Mouse (Mus musculus) neural tube, embryonic 11.5 days (tissue): ENCODE measurements around the gene Oxt. TPM values are rescaled to one million over a fixed set of nuclear protein-coding genes. Genes with fewer than 3 reads are reported as not detected.

Experiments used
- ATAC-seq: fragments of 200-750 bp; cut with Nextera tagmentation; 2 replicates; pipeline ENCODE4 v1.8.0; 2017; ENCODE audit warnings: moderate number of reproducible peaks, mild to moderate bottlenecking, moderate TSS enrichment, moderate library complexity; ENCODE audit not compliant: insufficient read depth, low FRiP score, low TSS enrichment
- DNase-seq: peaks from one replicate; pipeline ENCODE4 v3.0.0-alpha.2; 2015; ENCODE audit warnings: low spot score
- H3K27ac ChIP-seq: fragments of 300-500 bp; sonication (generic); 2 replicates; pipeline ENCODE4 v1.5.1; 2014; ENCODE audit warnings: low read depth, mild to moderate bottlenecking, low read length
- H3K27me3 ChIP-seq: fragments of 300-500 bp; sonication (generic); 2 replicates; pipeline ENCODE4 v1.6.1; 2014; ENCODE audit warnings: mild to moderate bottlenecking, low read length, mixed read lengths; ENCODE audit not compliant: control insufficient read depth, insufficient read depth
- H3K36me3 ChIP-seq: fragments of 300-500 bp; sonication (generic); 2 replicates; pipeline ENCODE4 v1.6.1; 2014; ENCODE audit warnings: mild to moderate bottlenecking, low read length, moderate library complexity, mixed read lengths; ENCODE audit not compliant: control insufficient read depth, insufficient read depth
- H3K4me1 ChIP-seq: fragments of 300-500 bp; sonication (generic); 2 replicates; pipeline ENCODE4 v1.6.1; 2014; ENCODE audit warnings: low read length, mixed read lengths; ENCODE audit not compliant: control insufficient read depth, insufficient read depth
- H3K4me2 ChIP-seq: fragments of 300-500 bp; sonication (generic); 2 replicates; pipeline ENCODE4 v1.6.1; 2014; ENCODE audit warnings: low read depth, mild to moderate bottlenecking, moderate library complexity
- H3K4me3 ChIP-seq: fragments of 300-500 bp; sonication (generic); 2 replicates; pipeline ENCODE4 v1.5.1; 2014; ENCODE audit warnings: low read depth, low read length
- H3K9ac ChIP-seq: fragments of 300-500 bp; sonication (generic); 2 replicates; pipeline ENCODE4 v1.6.1; 2014; ENCODE audit warnings: mild to moderate bottlenecking, low read length
- H3K9me3 ChIP-seq: fragments of 300-500 bp; sonication (generic); 2 replicates; pipeline ENCODE4 v1.6.1; 2016; ENCODE audit warnings: low read length; ENCODE audit not compliant: control insufficient read depth
- WGBS: fragments of 180-500 bp; shearing (Covaris S2); extraction: QIAGEN DNeasy Blood & Tissue Kit; methylation state at CpG from one replicate; pipeline ENCODE4 v1.1.7; 2014; 5-methylcytosine and 5-hydroxymethylcytosine counted together
- polyA plus RNA-seq: library from polyadenylated mRNA; unstranded; fragments of >200 nt; fragmentation: Nextera tagmentation; extraction: Ambion mirVana; gene quantifications from 2 replicates; pipeline ENCODE4 v1.2.1, GENCODE M21; 2014

The Oxt gene
- polyA plus RNA-seq = 0.48 TPM in 1 of 2 replicates, not detected in the other

- no peak within 1 kb of the TSS for H3K27ac ChIP-seq
- H3K27me3 ChIP-seq = peaks cover 58% of the 10 kb centered on the region
- no peaks in the 10 kb centered on the region for H3K9me3 ChIP-seq
- peak within 1 kb of the TSS; percentile 31 for H3K4me2 ChIP-seq
- H3K4me1 ChIP-seq = 0 out of 2 replicates have a peak, but pooled peaks cover 3% of the 10 kb centered on the region
- DNase-seq (no peak), ATAC-seq (no peak)
- H3K4me3 ChIP-seq = peak within 1 kb of the TSS; percentile 23; the same call in 1 of the 2 replicates
- no peaks in the 10 kb centered on the region for H3K36me3 ChIP-seq
- WGBS = 44% methylated on average over 9 of the region's 9 CpGs
- H3K9ac ChIP-seq = no peak within 1 kb of the TSS
Measured at GRCm38 (mm10) chr2:130575873-130576272, at the start of gene Oxt. Oxt (plus strand) TSS chr2:130576173.

- H3K4me1 ChIP-seq = no peaks in the 10 kb centered on the region
- no peak overlapping the region for H3K4me3 ChIP-seq
- no peaks in the 10 kb centered on the region for H3K36me3 ChIP-seq
- H3K27me3 ChIP-seq = no peaks in the 10 kb centered on the region
- DNase-seq = no peak
- no peak overlapping the region for H3K9ac ChIP-seq
- no peak for ATAC-seq
- WGBS = 87% methylated on average over 6 of the region's 6 CpGs
- no peak overlapping the region for H3K27ac ChIP-seq
- H3K9me3 ChIP-seq = no peaks in the 10 kb centered on the region
- H3K4me2 ChIP-seq = no peak overlapping the region
Measured at GRCm38 (mm10) chr2:130528457-130528856, 47.5 kb upstream of the Oxt start.

GRCm38 (mm10) chr2:130529290-130529689, 46.7 kb upstream of the Oxt start:
- no peak overlapping the region for H3K4me2 ChIP-seq
- H3K27ac ChIP-seq = no peak overlapping the region
- H3K36me3 ChIP-seq = 0 out of 2 replicates have a peak, but pooled peaks cover 2% of the 10 kb centered on the region
- no peaks in the 10 kb centered on the region for H3K4me1 ChIP-seq
- H3K9ac ChIP-seq = no peak overlapping the region
- DNase-seq (no peak), ATAC-seq (no peak)
- H3K4me3 ChIP-seq = no peak overlapping the region
- WGBS = 87% methylated on average over 2 of the region's 2 CpGs
- no peaks in the 10 kb centered on the region for H3K27me3 ChIP-seq
- H3K9me3 ChIP-seq = no peaks in the 10 kb centered on the region

GRCm38 (mm10) chr2:130529925-130530324, 46.0 kb upstream of the Oxt start:
- no peak for ATAC-seq

GRCm38 (mm10) chr2:130532201-130532600, 43.8 kb upstream of the Oxt start:
- Histone ChIP-seq H3K27me3 (no peaks in the 10 kb centered on the region), H3K27ac (no peak overlapping the region), H3K4me3 (no peak overlapping the region), H3K4me2 (no peak overlapping the region), H3K9ac (no peak overlapping the region), H3K4me1 (no peaks in the 10 kb centered on the region), H3K36me3 (0 out of 2 replicates have a peak, but pooled peaks cover 2% of the 10 kb centered on the region), H3K9me3 (no peaks in the 10 kb centered on the region)
- ATAC-seq (no peak), DNase-seq (no peak)
- 91% methylated on average over 2 of the region's 2 CpGs for WGBS

More at GRCm38 (mm10) chr2:130529925-130530324, 46.0 kb upstream of the Oxt start:
- no peaks in the 10 kb centered on the region for H3K27me3 ChIP-seq
- H3K4me2 ChIP-seq = no peak overlapping the region
- H3K4me1 ChIP-seq = no peaks in the 10 kb centered on the region
- H3K27ac ChIP-seq = no peak overlapping the region
- no peak for DNase-seq
- 94% methylated on average over 7 of the region's 7 CpGs for WGBS
- H3K36me3 ChIP-seq = 0 out of 2 replicates have a peak, but pooled peaks cover 2% of the 10 kb centered on the region
- no peaks in the 10 kb centered on the region for H3K9me3 ChIP-seq
- no peak overlapping the region for H3K9ac ChIP-seq
- H3K4me3 ChIP-seq = no peak overlapping the region

GRCm38 (mm10) chr2:130535017-130535416, 41.0 kb upstream of the Oxt start:
- Histone ChIP-seq H3K36me3 (0 out of 2 replicates have a peak, but pooled peaks cover 2% of the 10 kb centered on the region), H3K27ac (no peak overlapping the region), H3K4me2 (no peak overlapping the region), H3K9me3 (no peaks in the 10 kb centered on the region), H3K4me3 (no peak overlapping the region), H3K4me1 (no peaks in the 10 kb centered on the region), H3K27me3 (no peaks in the 10 kb centered on the region), H3K9ac (no peak overlapping the region)
- ATAC-seq (no peak), DNase-seq (no peak)
- WGBS = 94% methylated on average over 6 of the region's 6 CpGs

- no peaks in the 10 kb centered on the region for H3K27me3 ChIP-seq
- H3K36me3 ChIP-seq = 0 out of 2 replicates have a peak, but pooled peaks cover 2% of the 10 kb centered on the region
- no peaks in the 10 kb centered on the region for H3K9me3 ChIP-seq
- ATAC-seq = no peak
- no peak overlapping the region for H3K4me2 ChIP-seq
- DNase-seq = no peak
- no peak overlapping the region for H3K4me3 ChIP-seq
- WGBS = 82% methylated on average over 3 of the region's 3 CpGs
- H3K4me1 ChIP-seq = no peaks in the 10 kb centered on the region
- H3K9ac ChIP-seq = no peak overlapping the region
- H3K27ac ChIP-seq = no peak overlapping the region
Measured at GRCm38 (mm10) chr2:130536890-130537289, 39.1 kb upstream of the Oxt start.

- peaks cover under 1% of the 10 kb centered on the region; the same call in 1 of the 2 replicates for H3K36me3 ChIP-seq
- H3K4me1 ChIP-seq = no peaks in the 10 kb centered on the region
- WGBS = 94% methylated on average over 8 of the region's 8 CpGs
Measured at GRCm38 (mm10) chr2:130538876-130539546, 37.0 kb upstream of the Oxt start.

GRCm38 (mm10) chr2:130540266-130540665, 35.7 kb upstream of the Oxt start:
- no peak overlapping the region for H3K27ac ChIP-seq
- H3K4me1 ChIP-seq = no peaks in the 10 kb centered on the region
- no peak overlapping the region for H3K4me2 ChIP-seq
- H3K9me3 ChIP-seq = no peaks in the 10 kb centered on the region
- DNase-seq (no peak), ATAC-seq (no peak)
- WGBS = 90% methylated on average over 9 of the region's 9 CpGs
- H3K4me3 ChIP-seq = no peak overlapping the region
- H3K36me3 ChIP-seq = peaks cover 4% of the 10 kb centered on the region; the same call in 1 of the 2 replicates
- H3K27me3 ChIP-seq = no peaks in the 10 kb centered on the region
- H3K9ac ChIP-seq = no peak overlapping the region

More at GRCm38 (mm10) chr2:130538876-130539546, 37.0 kb upstream of the Oxt start:
- no peak overlapping the region for H3K27ac ChIP-seq
- DNase-seq (no peak), ATAC-seq (no peak)
- no peak overlapping the region for H3K4me3 ChIP-seq
- H3K9me3 ChIP-seq = no peaks in the 10 kb centered on the region
- H3K4me2 ChIP-seq = no peak overlapping the region
- no peak overlapping the region for H3K9ac ChIP-seq
- no peaks in the 10 kb centered on the region for H3K27me3 ChIP-seq
